ENCODE assay signal across 8 mouse cellular contexts in genomic region chr7:120670153-120670875, GRCm38 (mm10). TPM values are rescaled to one million over a fixed set of nuclear protein-coding genes. Genes with fewer than 3 reads are reported as not detected.
DNase-seq lines count a peak whose midpoint lies in the region; ATAC-seq and TF ChIP-seq lines count a peak whose summit lies in the region.

Gene Pdzd9 (minus strand): TSS chr7:120670343.

- no peak within 1 kb of the TSS for H3K9ac ChIP-seq in intestine, postnatal 0 days (ENCODE audit: low read depth, low read length)
- H3K9ac ChIP-seq in limb, embryonic 13.5 days = no peak within 1 kb of the TSS
- H3K9ac ChIP-seq in midbrain, embryonic 15.5 days = no peak within 1 kb of the TSS

- DNase-seq in layer of hippocampus, adult 11-12 months (ENCODE audit: low spot score) = peak; percentile 55
- no peak for DNase-seq in layer of hippocampus, adult 9-10 months (ENCODE audit: low spot score)
- peak; percentile 86 for DNase-seq in embryo, embryonic 10.5 days (ENCODE audit: low spot score)
- peak; percentile 52 to 64 for DNase-seq in gastrocnemius, postnatal 36 days
- DNase-seq in spleen, adult 18-20 months = peak; percentile 34 to 72

- H3K4me2 ChIP-seq in intestine, postnatal 0 days (replicated peaks; ENCODE audit: low read depth) = peak within 1 kb of the TSS; percentile 43; the same call in 1 of the 2 replicates
- H3K4me2 ChIP-seq in limb, embryonic 13.5 days (replicated peaks) = 0 out of 2 replicates have a peak within 1 kb of the TSS, but pooled peaks have one; percentile 19
- H3K4me2 ChIP-seq in midbrain, embryonic 15.5 days = no peak within 1 kb of the TSS

- no peaks in the 10 kb centered on the region for H3K27me3 ChIP-seq in intestine, postnatal 0 days (replicated peaks; ENCODE audit: control insufficient read depth, insufficient read depth, low read length)
- no peaks in the 10 kb centered on the region for H3K27me3 ChIP-seq in limb, embryonic 13.5 days
- no peaks in the 10 kb centered on the region for H3K27me3 ChIP-seq in midbrain, embryonic 15.5 days (replicated peaks)

- no peaks in the 10 kb centered on the region for H3K36me3 ChIP-seq in intestine, postnatal 0 days (ENCODE audit: control insufficient read depth, insufficient read depth)
- no peaks in the 10 kb centered on the region for H3K36me3 ChIP-seq in limb, embryonic 13.5 days
- no peaks in the 10 kb centered on the region for H3K36me3 ChIP-seq in midbrain, embryonic 15.5 days (replicated peaks)

- no peaks in the 10 kb centered on the region for H3K4me1 ChIP-seq in intestine, postnatal 0 days (replicated peaks; ENCODE audit: control insufficient read depth, insufficient read depth, low read length)
- no peaks in the 10 kb centered on the region for H3K4me1 ChIP-seq in limb, embryonic 13.5 days
- no peaks in the 10 kb centered on the region for H3K4me1 ChIP-seq in midbrain, embryonic 15.5 days

- no peaks in the 10 kb centered on the region for H3K9me3 ChIP-seq in intestine, postnatal 0 days (ENCODE audit: control insufficient read depth)
- H3K9me3 ChIP-seq in limb, embryonic 13.5 days = no peaks in the 10 kb centered on the region
- H3K9me3 ChIP-seq in midbrain, embryonic 15.5 days = no peaks in the 10 kb centered on the region

- peak; percentile 96 for TF ChIP-seq CTCF in intestine, postnatal 0 days (IDR thresholded peaks at IDR 0.05; ENCODE audit: low read depth)

- no peak within 1 kb of the TSS for H3K4me3 ChIP-seq in intestine, postnatal 0 days (ENCODE audit: low read depth, low read length)
- no peak within 1 kb of the TSS for H3K4me3 ChIP-seq in limb, embryonic 13.5 days
- no peak within 1 kb of the TSS for H3K4me3 ChIP-seq in midbrain, embryonic 15.5 days

- peak; percentile 56; the same call in 1 of the 2 replicates for ATAC-seq in intestine, postnatal 0 days
- ATAC-seq in limb, embryonic 13.5 days (ENCODE audit: low FRiP score, low read depth) = peak; percentile 77
- ATAC-seq in midbrain, embryonic 15.5 days (replicated peaks) = peak; percentile 76

- no peak within 1 kb of the TSS for H3K27ac ChIP-seq in intestine, postnatal 0 days (ENCODE audit: low read depth, low read length)
- H3K27ac ChIP-seq in limb, embryonic 13.5 days = no peak within 1 kb of the TSS
- H3K27ac ChIP-seq in midbrain, embryonic 15.5 days = no peak within 1 kb of the TSS

- intact Hi-C loops in gastrocnemius, postnatal 36 days (cut with DNase I) = loop anchor here (2.0 kb wide), 2 partner anchors 80 to 152 kb away; no protein-coding TSS in a partner anchor

- 20% methylated on average over 14 of the region's 14 CpGs for WGBS in intestine, postnatal 0 days
- 23% methylated on average over 14 of the region's 14 CpGs for WGBS in limb, embryonic 13.5 days
- WGBS in midbrain, embryonic 15.5 days = 19% methylated on average over 14 of the region's 14 CpGs

RNA-seq across cellular contexts. Expression of gene Pdzd9, which starts in this region (rescaled TPM):
- total RNA-seq in gastrocnemius, postnatal 36 days (2021) = not detected
- polyA plus RNA-seq in intestine, postnatal 0 days (2015; fragmentation: Nextera tagmentation; extraction: Ambion mirVana) = 0.33 and 0.68 TPM in 2 replicates
- polyA plus RNA-seq in limb, embryonic 13.5 days (2015; fragmentation: Nextera tagmentation; extraction: Ambion mirVana) = 0.29 and 0.59 TPM in 2 replicates
- 0.34 and 0.54 TPM in 2 replicates for polyA plus RNA-seq in midbrain, embryonic 15.5 days (2015; fragmentation: Nextera tagmentation; extraction: Ambion mirVana)

Comparison
In these comparisons a context has a peak if more than half of its experiments do, and no peak if none do; other contexts are left out.
1. Peak in DNase-seq in gastrocnemius, postnatal 36 days; RNA of the gene not detected or under 1 TPM.
2. Peak in ATAC-seq and H3K4me2 ChIP-seq in intestine, postnatal 0 days; RNA of the gene not detected or under 1 TPM.
3. Peak in ATAC-seq and H3K4me2 ChIP-seq in limb, embryonic 13.5 days; RNA of the gene not detected or under 1 TPM.
4. Peak in ATAC-seq in midbrain, embryonic 15.5 days; RNA of the gene not detected or under 1 TPM.